Mouse (Mus musculus) small intestine, adult 2 months (tissue): ENCODE measurements at regions not wholly inside any gene's neighbourhood (a gene's known extent, or its start where the extent isn't known, plus 50 kb on each side); places are given as distances from the start of the nearest gene placed in this dataset.

ENCODE experiments used
- CTCF ChIP-seq: fragments of 200-500 bp; IDR thresholded peaks from 2 replicates; pipeline ENCODE4 v1.5.1; 2012; ENCODE audit warnings: low read depth, mild to moderate bottlenecking, control low read depth, inconsistent platforms, low read length, moderate library complexity, mixed read lengths; ENCODE audit not compliant: insufficient replicate concordance, insufficient read length; ENCODE audit errors: extremely low read depth
- POLR2A ChIP-seq: fragments of 200-500 bp; IDR thresholded peaks from 2 replicates; pipeline ENCODE4 v1.6.1; 2012; ENCODE audit warnings: low read depth, mild to moderate bottlenecking, control low read depth, inconsistent platforms, low read length, moderate library complexity

DNA sequence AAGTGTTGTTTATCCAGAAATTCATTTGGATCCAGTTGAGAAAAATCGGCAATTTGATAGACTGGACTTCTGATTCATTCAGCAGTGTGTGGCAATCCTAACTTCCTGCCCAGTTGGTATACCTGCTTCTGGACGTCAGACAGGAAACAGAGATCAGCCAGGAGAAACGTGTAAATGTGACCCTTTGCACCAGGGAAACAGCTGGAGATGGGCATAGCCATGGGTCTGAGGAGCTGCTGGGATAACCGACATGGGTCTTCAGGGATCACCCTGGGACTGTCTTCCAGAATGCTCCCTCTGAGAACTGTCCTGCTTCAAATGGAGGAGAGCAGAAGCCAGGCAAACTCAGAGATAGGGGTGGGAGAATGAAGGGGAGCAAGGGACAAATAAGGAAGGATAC is 516.1 kb upstream of the Mgmt start:
- TF ChIP-seq POLR2A (no peak), CTCF (no peak)
